Mouse (Mus musculus) MEL (cell line): ENCODE data around the gene Slc7a9.

Experiments
- CHD1 ChIP-seq: IDR thresholded peaks from 2 replicates; pipeline ENCODE4 v1.6.1; 2012; ENCODE audit warnings: low read depth, mild to moderate bottlenecking, inconsistent platforms, low read length, improper control_type of control experiment
- CTCF ChIP-seq, 3 experiments: IDR thresholded peaks in 2 of 3; conservative IDR thresholded peaks in 1 of 3; 2 replicates each; pipeline ENCODE4 v1.5.1; 2011 to 2012; ENCODE audit warnings: low read length in 3 of 3, low read depth in 2 of 3, mild to moderate bottlenecking in 2 of 3, improper control_type of control experiment in 1 of 3, inconsistent platforms in 1 of 3, mixed read lengths in 1 of 3, moderate library complexity in 1 of 3; ENCODE audit not compliant: control insufficient read depth in 1 of 3, insufficient read depth in 1 of 3, poor library complexity in 1 of 3, severe bottlenecking in 1 of 3
- GABPA ChIP-seq: IDR thresholded peaks from 2 replicates; pipeline ENCODE4 v1.6.1; 2012; ENCODE audit warnings: low read depth, mild to moderate bottlenecking, inconsistent platforms, low read length, improper control_type of control experiment, moderate library complexity
- HCFC1 ChIP-seq: IDR thresholded peaks from 2 replicates; pipeline ENCODE4 v1.6.1; 2012; ENCODE audit warnings: low read depth, mild to moderate bottlenecking, inconsistent platforms, low read length, improper control_type of control experiment, moderate library complexity
- POLR2A ChIP-seq, 2 experiments: IDR thresholded peaks; 2 replicates each; pipeline ENCODE4 v1.6.1; 2011 to 2012; ENCODE audit warnings: low read length in 2 of 2, mild to moderate bottlenecking in 2 of 2, control low read depth in 1 of 2, improper control_type of control experiment in 1 of 2, low read depth in 1 of 2, moderate library complexity in 1 of 2; ENCODE audit not compliant: control insufficient read depth in 1 of 2, insufficient read depth in 1 of 2, poor library complexity in 1 of 2
- POLR2AphosphoS2 ChIP-seq: IDR thresholded peaks from 2 replicates; pipeline ENCODE4 v1.6.1; 2011; ENCODE audit warnings: low read length, improper control_type of control experiment
- RAD21 ChIP-seq: IDR thresholded peaks from 2 replicates; pipeline ENCODE4 v1.6.1; 2011; ENCODE audit warnings: mild to moderate bottlenecking, low read depth, low read length, improper control_type of control experiment
- TBP ChIP-seq: IDR thresholded peaks from 2 replicates; pipeline ENCODE4 v1.8.0; 2011; ENCODE audit warnings: low read depth, low read length, improper control_type of control experiment
- ZMIZ1 ChIP-seq: IDR thresholded peaks from 2 replicates; pipeline ENCODE4 v1.6.1; 2012; ENCODE audit warnings: low read depth, mild to moderate bottlenecking, inconsistent platforms, low read length, improper control_type of control experiment, moderate library complexity
- ZNF384 ChIP-seq: IDR thresholded peaks from 2 replicates; pipeline ENCODE4 v1.6.1; 2012; ENCODE audit warnings: low read depth, mild to moderate bottlenecking, inconsistent platforms, low read length, improper control_type of control experiment

DNA sequence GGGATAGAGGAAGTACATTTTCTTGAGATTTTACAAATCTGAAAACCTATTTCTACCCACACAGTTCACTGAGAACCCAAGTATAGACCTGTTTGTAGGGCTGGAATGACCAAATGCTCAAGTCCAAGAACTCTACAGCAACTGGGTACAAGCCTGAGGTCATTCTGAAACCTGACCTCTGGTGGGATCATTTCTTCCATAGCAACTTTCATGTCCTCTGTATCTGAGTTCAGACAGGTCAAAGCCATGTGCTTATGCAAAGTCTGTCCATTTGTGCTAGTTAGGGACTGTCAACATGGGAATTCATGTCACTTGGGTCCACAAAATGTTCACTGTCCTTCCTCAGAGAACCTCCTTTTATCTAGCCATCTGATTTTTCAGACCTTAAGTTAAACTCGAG lies 42.4 kb downstream of the Slc7a9 start:
- TF ChIP-seq ZNF384 = no peak
- no peak for TF ChIP-seq ZMIZ1
- no peak for TF ChIP-seq POLR2A (IDR thresholded peaks at IDR 0.05; ENCODE audit: control insufficient read depth in 1 of 2, insufficient read depth in 1 of 2, low read depth in 1 of 2, low read length in 2 of 2, poor library complexity in 1 of 2)
- no peak for TF ChIP-seq RAD21
- TF ChIP-seq HCFC1 = no peak
- TF ChIP-seq POLR2AphosphoS2 = no peak
- TF ChIP-seq GABPA = no peak
- TF ChIP-seq TBP = no peak
- TF ChIP-seq CTCF (IDR thresholded peaks at IDR 0.05 in 2 of 3, conservative IDR thresholded peaks at IDR 0.05 in 1 of 3; ENCODE audit: control insufficient read depth in 1 of 3, insufficient read depth in 1 of 3, low read depth in 2 of 3, low read length in 3 of 3, poor library complexity in 1 of 3, severe bottlenecking in 1 of 3) = no peak
- no peak for TF ChIP-seq CHD1
